Mouse (Mus musculus) gastrocnemius, adult 18-20 months (tissue): ENCODE data around the gene Zfp46. TPM values are rescaled to one million over a fixed set of nuclear protein-coding genes. Genes with fewer than 3 reads are reported as not detected.

Experiments
- DNase-seq: peaks from one replicate; pipeline ENCODE4 v3.0.0; 2021; ENCODE audit warnings: low spot score
- total RNA-seq, 2 experiments: library from RNA; stranded (reverse); gene quantifications; 2 replicates each; pipeline ENCODE4 v1.2.3; 2021

Gene Zfp46
- total RNA-seq, 2 experiments from 2014 or later: 29.7 to 33.3 TPM

DNA sequence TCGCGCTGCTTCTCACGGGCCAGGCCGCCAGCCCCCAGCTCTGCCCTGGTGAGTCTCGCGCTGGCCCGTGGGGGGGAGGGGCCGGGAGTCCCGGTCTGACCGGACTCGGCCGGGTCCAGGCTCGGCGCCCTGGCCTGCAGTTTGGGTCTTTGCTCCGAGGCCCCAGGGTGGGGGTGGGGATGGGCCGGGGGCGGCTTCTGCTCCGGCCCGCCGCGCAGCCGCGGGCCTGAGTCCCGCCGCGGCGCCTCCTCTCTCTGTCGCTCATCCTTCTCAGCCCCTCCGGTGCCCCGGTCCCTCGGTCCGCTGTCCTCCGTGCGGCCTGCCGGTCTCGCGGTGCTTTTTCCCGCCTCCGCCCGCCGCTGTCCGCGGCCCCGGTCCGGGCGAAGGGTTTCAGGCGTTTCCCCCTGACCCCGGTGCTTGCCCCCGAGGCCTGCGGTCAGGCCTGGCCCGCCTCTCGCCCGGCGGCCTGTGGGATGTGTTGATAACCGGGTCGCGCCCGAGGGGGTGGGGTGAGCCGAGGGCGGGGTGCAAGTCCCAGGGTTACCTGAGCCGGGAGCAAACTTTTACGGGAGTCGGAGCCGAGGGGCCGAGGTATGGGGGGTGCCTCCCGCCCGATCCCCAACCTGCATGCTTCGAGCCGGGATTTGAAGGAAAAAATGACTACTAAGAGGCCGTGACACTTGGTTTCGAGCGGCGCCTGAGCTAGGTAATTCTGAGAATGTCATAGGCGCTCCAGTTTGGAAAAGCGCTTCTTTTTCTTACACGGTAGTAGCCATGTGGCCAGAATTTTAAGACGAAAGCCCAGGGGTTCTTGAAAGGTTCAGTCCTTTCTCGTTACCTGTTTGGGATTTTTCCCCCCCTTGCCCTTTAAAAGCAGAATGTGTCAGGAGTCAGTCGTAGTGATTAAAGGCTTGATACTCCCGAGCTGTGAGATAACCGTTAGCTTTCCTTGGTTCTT, 26.8 kb downstream of the Zfp46 start:
- peak; percentile 24 for DNase-seq

DNA sequence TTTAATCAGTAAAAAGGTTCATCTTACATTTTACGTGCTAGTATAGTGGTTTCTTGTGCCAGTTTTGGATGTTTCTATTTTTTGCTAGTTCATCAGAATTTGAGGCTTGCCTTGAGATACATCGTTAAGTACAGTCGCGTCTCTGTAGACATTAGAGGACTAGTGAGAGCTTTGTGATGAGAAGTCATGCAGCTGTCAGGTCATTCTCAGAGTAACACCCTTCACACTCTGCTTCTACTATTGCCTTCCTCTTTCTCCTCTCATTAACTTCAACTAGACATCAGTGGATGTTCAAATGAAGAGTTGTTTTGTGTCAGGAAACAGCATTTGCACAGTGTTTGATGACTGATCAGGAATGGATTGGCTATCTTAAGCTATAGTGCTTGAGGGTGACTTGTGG, 28.1 kb downstream of the Zfp46 start:
- no peak for DNase-seq

DNA sequence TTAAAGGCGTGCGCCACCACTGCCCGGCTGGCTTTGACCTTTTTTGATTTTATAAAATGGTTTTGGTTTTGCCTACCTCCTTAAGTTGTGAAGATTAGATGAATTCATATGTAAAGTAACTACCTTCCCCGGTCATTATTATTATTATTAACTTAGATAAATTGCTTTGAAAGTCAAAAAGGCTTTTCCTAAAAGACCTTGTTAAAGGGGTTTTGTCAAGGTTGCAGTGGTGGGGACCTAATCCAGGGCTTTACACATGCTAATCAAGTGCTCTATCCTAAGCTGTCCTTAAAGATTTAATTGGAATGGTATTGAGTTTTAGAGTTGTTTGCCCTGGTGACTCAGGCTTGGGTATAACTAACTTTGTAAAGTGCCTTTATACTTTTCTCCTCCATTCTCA, 33.2 kb downstream of the Zfp46 start:
- DNase-seq: no peak

DNA sequence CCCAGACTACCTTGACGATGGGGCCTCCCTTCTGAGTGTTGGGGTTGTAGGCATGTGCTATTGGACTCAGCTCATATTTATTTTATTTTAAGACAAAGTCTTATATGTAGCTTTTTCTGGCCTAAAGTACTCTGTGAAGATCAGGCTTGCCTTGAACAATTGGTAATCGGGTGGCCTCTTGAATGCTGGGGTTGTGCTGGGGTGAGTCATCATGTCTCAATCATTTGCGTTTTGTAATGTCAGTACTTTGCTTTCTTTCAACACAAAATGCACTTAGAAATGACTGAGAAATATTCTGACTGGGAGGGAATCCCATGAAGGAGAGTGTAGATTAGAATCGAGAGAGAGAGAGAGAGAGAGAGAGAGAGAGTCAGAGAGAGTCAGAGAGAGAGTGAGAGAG, 35.5 kb downstream of the Zfp46 start:
- no peak for DNase-seq

DNA sequence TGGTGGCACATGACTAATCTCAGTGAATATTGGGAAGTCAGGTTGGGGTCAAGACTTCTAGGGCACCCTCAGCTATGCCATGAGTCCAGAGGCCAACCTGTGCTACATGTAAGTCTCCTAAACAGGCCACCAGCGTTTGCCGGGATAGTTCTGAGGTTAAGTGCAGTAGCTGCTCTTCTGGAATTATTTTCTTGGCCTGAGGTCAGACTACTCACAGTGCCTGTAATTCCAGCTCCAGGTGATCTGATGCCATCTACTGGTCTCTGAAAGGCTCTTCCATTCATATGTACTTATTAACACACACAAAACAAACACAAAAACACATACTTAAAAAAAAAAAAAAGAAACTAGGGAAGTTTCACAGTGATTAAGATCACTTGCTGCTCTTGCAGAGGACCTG, 39.7 kb downstream of the Zfp46 start:
- DNase-seq: peak; percentile 49

DNA sequence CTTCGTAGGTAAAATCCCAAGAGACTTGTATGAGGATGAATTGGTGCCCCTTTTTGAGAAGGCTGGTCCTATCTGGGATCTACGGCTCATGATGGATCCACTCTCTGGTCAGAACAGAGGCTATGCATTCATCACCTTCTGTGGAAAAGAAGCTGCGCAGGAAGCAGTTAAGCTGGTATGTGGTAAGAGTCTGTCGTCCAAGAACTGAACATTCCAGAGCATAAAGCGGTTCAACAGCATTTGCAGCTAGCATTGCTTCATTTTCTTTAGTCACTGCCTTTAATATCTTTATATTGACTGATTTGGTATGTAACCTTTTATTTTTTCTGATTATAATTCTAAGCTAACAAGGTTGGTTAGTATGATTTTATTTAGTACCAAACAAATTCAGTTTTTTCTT, 42.8 kb downstream of the Zfp46 start:
- no peak for DNase-seq

DNA sequence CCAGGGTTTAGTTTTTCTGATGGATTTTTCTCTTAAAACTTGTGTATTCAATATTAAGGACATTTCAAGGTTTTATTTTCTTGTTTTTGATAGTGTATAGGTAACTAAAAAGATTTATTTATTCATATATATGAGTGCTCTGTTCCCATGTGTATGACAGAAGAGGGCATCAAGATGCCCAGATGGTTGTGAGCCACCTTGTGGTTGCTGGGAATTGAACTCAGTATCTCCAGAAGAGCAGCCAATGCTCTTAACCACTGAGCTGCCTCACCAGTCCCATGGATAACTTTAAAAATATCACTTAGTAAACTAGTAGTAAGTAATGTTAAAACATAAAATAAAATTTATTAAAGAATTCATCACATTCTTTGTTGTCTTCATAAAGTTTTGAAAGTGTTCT, 43.6 kb downstream of the Zfp46 start:
- DNase-seq: no peak

DNA sequence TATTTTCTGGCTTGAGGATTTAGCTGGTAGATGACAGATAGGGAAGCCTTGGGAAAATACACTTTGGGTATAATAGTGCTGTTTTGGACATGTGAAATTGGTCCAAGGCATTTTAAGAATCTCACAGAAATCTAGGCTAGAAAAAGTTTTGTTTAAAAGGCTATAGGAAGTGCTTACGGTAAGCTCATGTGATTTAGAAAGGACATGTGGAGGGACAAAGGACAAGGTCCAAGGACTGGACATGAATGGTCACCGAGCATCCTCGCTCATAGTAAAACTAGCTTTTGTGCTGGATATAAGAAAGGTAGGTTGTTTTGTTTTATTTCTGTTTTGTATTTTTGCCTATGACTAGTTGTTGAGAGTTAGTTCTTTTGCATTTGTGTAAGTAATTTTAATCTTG, 47.2 kb downstream of the Zfp46 start:
- no peak for DNase-seq

DNA sequence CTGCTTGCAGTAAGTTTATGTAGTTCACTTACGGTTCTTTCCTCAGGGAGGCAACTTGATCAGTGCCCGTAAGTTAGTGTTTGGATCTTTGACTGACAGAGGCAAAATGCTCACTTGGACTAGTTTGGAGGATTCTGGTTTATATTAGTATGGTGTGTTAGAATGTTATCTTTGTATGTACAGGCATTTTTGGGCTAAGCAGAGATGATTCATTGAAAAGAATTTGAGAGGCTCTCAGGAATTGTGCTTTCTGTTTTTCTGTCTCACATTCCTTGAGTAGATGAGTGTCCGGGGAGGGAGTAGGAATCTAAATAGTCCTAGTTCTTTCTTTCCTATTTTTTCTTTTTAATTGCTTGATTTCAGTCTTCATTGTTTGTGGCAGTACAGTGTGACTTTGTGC, 48.7 kb downstream of the Zfp46 start:
- DNase-seq: no peak

DNA sequence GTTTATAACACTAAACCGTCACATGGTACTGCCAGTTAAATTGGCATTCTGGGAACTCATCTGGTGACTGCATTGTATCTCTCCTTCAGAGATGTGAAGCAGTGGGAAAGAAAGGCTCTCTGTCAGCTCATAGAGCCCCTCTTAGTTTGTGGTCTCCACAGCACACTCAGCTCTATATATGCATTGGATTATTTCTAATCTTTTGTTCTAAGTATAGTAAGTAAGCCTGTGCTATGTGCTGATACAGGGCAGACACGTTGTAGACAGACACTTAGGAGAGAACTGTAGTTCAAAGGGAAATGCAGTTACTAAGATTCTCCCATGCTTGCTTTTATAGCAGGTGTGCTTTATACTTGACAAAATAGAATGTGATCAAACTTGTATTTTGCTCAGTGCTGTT, 50.6 kb downstream of the Zfp46 start:
- DNase-seq: no peak

DNA sequence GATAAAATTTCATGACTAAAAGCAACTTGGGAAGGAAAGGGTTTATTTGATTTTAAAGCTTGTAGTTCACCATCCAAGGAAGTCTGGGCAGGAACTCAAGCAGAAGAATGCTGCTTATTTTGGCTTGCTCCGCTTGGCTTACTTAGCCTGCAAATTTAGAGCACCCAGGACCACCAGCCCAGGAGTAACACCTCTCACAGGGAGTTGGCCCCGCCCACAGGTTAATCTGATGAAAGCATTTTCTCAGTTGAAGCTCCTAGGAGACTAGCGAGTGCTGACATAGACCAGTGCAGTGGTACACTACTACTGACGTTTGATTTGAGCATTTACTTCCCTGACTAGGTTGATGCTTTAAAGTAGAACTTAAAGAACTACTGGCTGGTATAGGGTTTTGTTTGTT, 52.6 kb downstream of the Zfp46 start:
- no peak for DNase-seq

Other genes with a start within 250 kb of the Zfp46 start
- 100 to 1,000 TPM; 249 to 252 TPM for gene Rpl11, start 231.3 kb upstream of the Zfp46 start, total RNA-seq
- gene Id3, start 141.2 kb upstream of the Zfp46 start, total RNA-seq: 10 to 100 TPM; 13.7 to 24.1 TPM
- gene E2f2, start 112.3 kb upstream of the Zfp46 start, total RNA-seq: under 1 TPM; 0.73 to 0.76 TPM
- gene Asap3, start 78.3 kb upstream of the Zfp46 start, total RNA-seq: 1 to 10 TPM; 1.4 to 1.5 TPM
- gene Tcea3, start 37.0 kb upstream of the Zfp46 start, total RNA-seq: 100 to 1,000 TPM; 379 to 395 TPM
- 10 to 100 TPM; 21.4 to 27.4 TPM for gene Hnrnpr, start 26.3 kb downstream of the Zfp46 start, total RNA-seq
- not detected for gene Htr1d, start 138.8 kb downstream of the Zfp46 start, total RNA-seq
- gene 6030445D17Rik, start 177.6 kb downstream of the Zfp46 start, total RNA-seq: under 1 TPM in 1 of 2 experiments, not detected in 1; 0.12 TPM
- gene Luzp1, start 185.1 kb downstream of the Zfp46 start, total RNA-seq: 10 to 100 TPM; 10.1 to 18.3 TPM